Mouse (Mus musculus): Measurements from ENCODE around the gene Rnf138rt1.

DNA sequence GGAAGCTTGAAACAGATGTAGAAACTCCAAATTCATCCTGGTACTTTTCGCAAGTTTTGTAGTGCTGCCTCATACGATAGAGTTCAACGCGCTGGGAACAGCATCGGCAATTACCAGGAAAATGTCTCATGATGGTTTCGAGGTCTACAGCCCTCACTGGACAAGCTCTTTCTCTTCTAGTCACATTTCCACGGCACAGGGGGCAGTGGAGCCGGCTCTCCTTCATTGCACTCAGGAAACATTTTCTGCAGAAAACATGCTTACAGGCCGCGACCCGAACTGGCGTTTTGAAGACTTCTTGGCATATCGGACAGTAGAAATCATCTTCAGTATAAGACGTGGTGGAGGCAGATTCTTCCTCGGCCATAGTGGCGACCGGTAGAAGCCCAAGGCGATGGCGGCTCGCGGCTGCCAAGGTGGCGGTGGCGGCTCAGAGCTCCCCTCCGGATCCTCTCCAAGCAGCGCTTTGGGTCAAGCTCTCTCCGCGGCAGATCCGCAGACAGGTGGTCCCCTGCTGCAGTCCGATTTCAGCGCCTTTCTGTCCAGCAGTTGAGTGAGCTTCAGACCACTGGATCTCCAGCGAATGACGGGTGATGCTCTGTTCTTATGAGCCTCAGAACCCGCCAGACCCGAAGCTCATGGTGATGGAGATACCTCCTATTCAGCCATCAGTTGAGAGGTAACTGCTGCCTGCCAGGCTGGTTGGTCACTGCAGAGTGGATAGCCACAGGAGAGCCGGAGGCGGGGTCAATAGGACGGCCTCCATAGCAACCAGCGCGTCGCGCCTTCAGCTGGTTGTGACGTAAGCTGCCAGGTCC is at the start of gene Rnf138rt1:
- no peak for TF ChIP-seq CTCF (IDR thresholded peaks at IDR 0.05; ENCODE audit: borderline replicate concordance, insufficient read depth, low read length)
- no peak for TF ChIP-seq POLR2A (IDR thresholded peaks at IDR 0.05; ENCODE audit: low read depth, low read length)

Data from embryonic fibroblast, embryonic 13.5 days (primary cell).